Mouse (Mus musculus): Measurements from ENCODE around the gene Tgfbr3.

GRCm38 (mm10) chr5:107220936-107221335, 68.5 kb downstream of the Tgfbr3 start:
- TF ChIP-seq CTCF (IDR thresholded peaks at IDR 0.05; ENCODE audit: borderline replicate concordance, insufficient read depth, low read length) = no peak
- no peak for TF ChIP-seq POLR2A (IDR thresholded peaks at IDR 0.05; ENCODE audit: low read depth, low read length)

Measured in embryonic fibroblast, embryonic 13.5 days (primary cell).